Mouse (Mus musculus) mammary gland, adult 2 months (tissue): ENCODE measurements around the gene Olfr818. TPM values are rescaled to one million over a fixed set of nuclear protein-coding genes. Genes with fewer than 3 reads are reported as not detected.

Experiments
- polyA plus RNA-seq: library from polyadenylated mRNA; depleted of rRNA; stranded (reverse); fragments of >200 nt; gene quantifications from 2 replicates; pipeline ENCODE4 v1.2.3, GENCODE M21; 2012; ENCODE audit warnings: low replicate concordance; rRNA removed

Gene Olfr818
- polyA plus RNA-seq, result not detected in 2 replicates

DNA sequence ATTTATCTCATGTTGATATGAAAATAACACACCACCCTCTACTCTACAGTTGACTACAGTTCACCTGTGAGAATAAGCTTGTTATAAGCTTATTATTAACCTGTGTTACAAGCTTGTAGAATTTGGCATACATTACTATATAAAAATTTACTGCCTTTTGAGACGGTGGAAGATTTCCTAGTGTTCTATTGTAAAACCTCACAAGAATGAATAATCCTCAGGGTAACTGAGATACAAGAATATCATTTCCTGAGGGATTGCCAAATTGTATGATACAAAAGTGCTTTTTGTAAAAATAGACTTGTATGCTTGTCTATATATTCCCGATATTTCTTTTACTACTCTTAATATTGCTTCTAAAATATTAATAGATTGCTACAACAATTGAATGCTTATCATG is at the start of gene Olfr818:
Gene Olfr818 (minus strand): TSS at position 101 of the 400 bp plus-strand sequence.

GRCm38 (mm10) chr10:129984962-129985361 is 36.1 kb upstream of the Olfr818 start, which contains the start of gene Gm10310:
Gene Gm10310, minus strand, starts transcription at chr10:129985062.

GRCm38 (mm10) chr10:129976040-129976439 is 27.1 kb upstream of the Olfr818 start, which contains the start of gene Olfr247:
Gene Olfr247, minus strand, starts transcription at chr10:129976140.

DNA sequence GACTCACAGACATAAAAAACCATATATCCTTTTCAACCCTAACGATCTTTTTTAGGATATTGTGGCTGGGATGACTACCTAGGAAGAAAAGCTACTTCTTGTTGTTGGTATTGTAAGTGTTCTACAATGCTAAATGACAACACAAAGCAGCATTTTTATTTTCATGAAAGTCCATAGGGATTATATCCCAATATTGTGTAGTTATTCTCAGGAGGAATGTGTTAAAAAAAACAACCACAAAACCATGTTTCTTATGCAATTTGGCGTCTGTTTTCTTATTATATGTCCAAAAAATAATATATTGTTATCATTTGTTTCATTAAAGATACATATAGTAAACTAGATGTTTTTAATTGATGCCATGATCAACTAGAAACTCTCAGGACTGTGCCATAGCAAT is 18.3 kb upstream of the Olfr818 start, which contains the start of gene Olfr819:
Gene Olfr819 (minus strand): TSS at position 101 of the 400 bp plus-strand sequence.

DNA sequence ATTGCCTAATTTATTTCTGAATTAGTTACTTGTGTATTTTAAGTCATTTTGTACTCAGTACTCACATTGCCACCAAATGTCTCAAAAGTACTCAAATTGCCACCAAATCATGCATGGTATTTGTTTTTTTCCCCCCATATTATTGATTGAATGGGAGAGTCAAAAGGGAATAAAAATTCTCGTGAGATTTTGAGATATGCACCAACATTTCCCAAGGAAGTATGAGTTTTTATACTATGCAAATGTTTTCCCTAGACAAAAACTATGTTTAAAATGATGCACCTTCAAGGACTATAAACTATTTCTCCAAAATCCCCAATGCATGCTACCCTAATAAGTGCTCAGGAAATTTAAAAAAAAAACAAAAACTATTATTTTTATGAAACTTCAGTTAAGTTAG is 33.4 kb downstream of the Olfr818 start, which contains the start of gene Olfr816:
Gene Olfr816 (minus strand): TSS at position 101 of the 400 bp plus-strand sequence.

DNA sequence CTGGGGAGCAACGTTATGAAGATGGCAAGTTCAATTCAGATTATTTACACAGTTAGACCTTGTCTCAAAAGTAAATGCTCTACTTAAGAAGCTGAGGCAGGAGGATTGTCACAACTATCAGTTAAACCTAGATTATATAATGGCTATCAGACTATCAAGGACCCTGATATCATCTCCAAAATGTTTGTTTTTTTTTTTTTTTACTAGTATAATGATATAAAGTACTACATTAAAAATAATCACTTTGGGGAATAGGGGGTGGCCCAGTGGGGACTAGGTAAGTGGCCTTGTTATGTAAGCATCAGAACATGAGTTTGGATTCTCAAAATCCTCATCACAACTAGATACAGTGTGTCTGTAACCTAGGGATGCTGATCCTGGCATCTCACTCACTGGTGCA is 43.1 kb downstream of the Olfr818 start, which contains the start of gene Olfr815:
Gene Olfr815 (minus strand): TSS at position 101 of the 400 bp plus-strand sequence.

Other genes starting within 250 kb of the Olfr818 start
- not detected in 2 replicates for gene Olfr804, start 245.9 kb downstream of the Olfr818 start, polyA plus RNA-seq
- gene Olfr805, start 219.7 kb downstream of the Olfr818 start, polyA plus RNA-seq, result not detected in 2 replicates
- gene Olfr806, start 207.2 kb downstream of the Olfr818 start, polyA plus RNA-seq, result not detected in 2 replicates
- gene Olfr807, start 191.3 kb downstream of the Olfr818 start, polyA plus RNA-seq, result not detected in 2 replicates
- not detected in 2 replicates for gene Olfr808, start 183.6 kb downstream of the Olfr818 start, polyA plus RNA-seq
- not detected in 2 replicates for gene Olfr809, start 174.5 kb downstream of the Olfr818 start, polyA plus RNA-seq
- gene Olfr810, start 154.2 kb downstream of the Olfr818 start, polyA plus RNA-seq, result not detected in 2 replicates
- not detected in 2 replicates for gene Olfr811, start 144.7 kb downstream of the Olfr818 start, polyA plus RNA-seq
- not detected in 2 replicates for gene Olfr812, start 103.0 kb downstream of the Olfr818 start, polyA plus RNA-seq
- gene Olfr813, start 93.7 kb downstream of the Olfr818 start, polyA plus RNA-seq, result not detected in 2 replicates
- not detected in 2 replicates for gene Olfr814, start 69.2 kb downstream of the Olfr818 start, polyA plus RNA-seq
- not detected in 2 replicates for gene Olfr815, start 43.2 kb downstream of the Olfr818 start, polyA plus RNA-seq
- not detected in 2 replicates for gene Olfr816, start 33.5 kb downstream of the Olfr818 start, polyA plus RNA-seq
- not detected in 2 replicates for gene Olfr819, start 18.2 kb upstream of the Olfr818 start, polyA plus RNA-seq
- not detected in 2 replicates for gene Olfr247, start 27.0 kb upstream of the Olfr818 start, polyA plus RNA-seq
- gene Gm10310, start 36.0 kb upstream of the Olfr818 start, polyA plus RNA-seq, result not detected in 2 replicates
- not detected in 2 replicates for gene Olfr820, start 63.5 kb upstream of the Olfr818 start, polyA plus RNA-seq
- not detected in 2 replicates for gene Olfr821, start 81.2 kb upstream of the Olfr818 start, polyA plus RNA-seq
- not detected in 2 replicates for gene Olfr822, start 122.1 kb upstream of the Olfr818 start, polyA plus RNA-seq
- gene Olfr823, start 166.3 kb upstream of the Olfr818 start, polyA plus RNA-seq, result not detected in 2 replicates
- gene Olfr824, start 180.9 kb upstream of the Olfr818 start, polyA plus RNA-seq, result not detected in 2 replicates
- gene Olfr825, start 217.7 kb upstream of the Olfr818 start, polyA plus RNA-seq, result not detected in 2 replicates
- gene Olfr826, start 235.1 kb upstream of the Olfr818 start, polyA plus RNA-seq, result not detected in 2 replicates